Mouse (Mus musculus) lung, adult 2 months (tissue): ENCODE results near the gene Tdgf1.

Source experiments
- CTCF ChIP-seq: fragments of 200-500 bp; IDR thresholded peaks from 2 replicates; pipeline ENCODE4 v1.5.1; 2011; ENCODE audit warnings: mild to moderate bottlenecking, low read length, control low read depth; ENCODE audit not compliant: insufficient read depth
- POLR2A ChIP-seq: fragments of 200-500 bp; IDR thresholded peaks from 2 replicates; pipeline ENCODE4 v1.6.1; 2011; ENCODE audit warnings: low read depth, mild to moderate bottlenecking, control low read depth, low read length, borderline replicate concordance; ENCODE audit errors: extremely low read depth

- TF ChIP-seq CTCF (no peak), POLR2A (no peak)
Observed at GRCm38 (mm10) chr9:110965910-110966231, 19.9 kb upstream of the Tdgf1 start.
